Mouse (Mus musculus): ENCODE results near the gene Rtl5. TPM values are rescaled to one million over a fixed set of nuclear protein-coding genes. Genes with fewer than 3 reads are reported as not detected.

Gene Rtl5
- total and polyA plus RNA-seq, 3 experiments: 0.03 to 0.04 TPM; not detected in 1

GRCm38 (mm10) chrX:102054009-102054408, 17.1 kb downstream of the Rtl5 start:
- Histone ChIP-seq H3K4me3 (ENCODE audit: control insufficient read depth in 1 of 2, insufficient read depth in 1 of 2, low read depth in 2 of 2, low read length in 2 of 2) (no peak overlapping the region), H3K4me1 (ENCODE audit: control insufficient read depth in 1 of 2, insufficient read depth in 2 of 2, low read length in 2 of 2) (no peaks in the 10 kb centered on the region), H3K27me3 (ENCODE audit: control insufficient read depth in 1 of 2, insufficient read depth in 2 of 2, low read length in 2 of 2) (no peaks in the 10 kb centered on the region; a peak in 1 of 4 replicates), H3K36me3 (ENCODE audit: control insufficient read depth in 1 of 2, insufficient read depth in 2 of 2, low read length in 2 of 2) (no peaks in the 10 kb centered on the region), H3K27ac (ENCODE audit: control insufficient read depth, low read depth, low read length) (no peak overlapping the region), H3K9ac (ENCODE audit: control insufficient read depth, low read depth, low read length, poor library complexity, severe bottlenecking) (no peak overlapping the region), H3K9me3 (replicated peaks; ENCODE audit: insufficient read depth, low read length) (no peaks in the 10 kb centered on the region), H3K79me2 (ENCODE audit: control insufficient read depth, insufficient read depth, low read length, poor library complexity) (no peaks in the 10 kb centered on the region)
- no peak for TF ChIP-seq ZC3H11A (IDR thresholded peaks at IDR 0.05; ENCODE audit: low read depth, low read length)
- no peak for TF ChIP-seq GABPA (IDR thresholded peaks at IDR 0.05; ENCODE audit: low read depth, low read length)
- TF ChIP-seq TAL1 (IDR thresholded peaks at IDR 0.05; ENCODE audit: low read length): no peak
- TF ChIP-seq MAFK (IDR thresholded peaks at IDR 0.05; ENCODE audit: borderline replicate concordance, low read depth, low read length): no peak
- no peak for TF ChIP-seq MAX (IDR thresholded peaks at IDR 0.05; ENCODE audit: low read length)
- TF ChIP-seq USF1 (IDR thresholded peaks at IDR 0.05; ENCODE audit: low read depth, low read length): no peak
- TF ChIP-seq SIN3A (IDR thresholded peaks at IDR 0.05; ENCODE audit: low read length): no peak
- no peak for TF ChIP-seq CHD1 (IDR thresholded peaks at IDR 0.05; ENCODE audit: low read depth, low read length)
- no peak for TF ChIP-seq KAT2A (conservative IDR thresholded peaks at IDR 0.05; ENCODE audit: low read depth, low read length)
- TF ChIP-seq POLR2AphosphoS5 (IDR thresholded peaks at IDR 0.05; ENCODE audit: borderline replicate concordance, low read depth, low read length): no peak
- TF ChIP-seq ELF1 (IDR thresholded peaks at IDR 0.05; ENCODE audit: low read depth, low read length): no peak
- no peak for TF ChIP-seq MEF2A (IDR thresholded peaks at IDR 0.05; ENCODE audit: extremely low read depth, insufficient replicate concordance, low read depth, low read length, poor library complexity, severe bottlenecking)
- TF ChIP-seq POLR2AphosphoS2 (IDR thresholded peaks at IDR 0.05; ENCODE audit: low read length): no peak
- no peak for TF ChIP-seq ETS1 (IDR thresholded peaks at IDR 0.05; ENCODE audit: low read depth, low read length)
- no peak for TF ChIP-seq ZMIZ1 (IDR thresholded peaks at IDR 0.05; ENCODE audit: low read depth, low read length)
- no peak for TF ChIP-seq MYC (IDR thresholded peaks at IDR 0.05; ENCODE audit: low read depth, low read length)
- DNase-seq (ENCODE audit: low read depth, low spot score): no peak

GRCm38 (mm10) chrX:102053371-102053770, 17.7 kb downstream of the Rtl5 start:
- DNase-seq (ENCODE audit: low read depth, low spot score): no peak
- Histone ChIP-seq H3K9me3 (replicated peaks; ENCODE audit: insufficient read depth, low read length) (no peaks in the 10 kb centered on the region), H3K9ac (ENCODE audit: control insufficient read depth, low read depth, low read length, poor library complexity, severe bottlenecking) (no peak overlapping the region), H3K4me3 (ENCODE audit: control insufficient read depth in 1 of 2, insufficient read depth in 1 of 2, low read depth in 2 of 2, low read length in 2 of 2) (no peak overlapping the region), H3K27ac (ENCODE audit: control insufficient read depth, low read depth, low read length) (no peak overlapping the region), H3K36me3 (ENCODE audit: control insufficient read depth in 1 of 2, insufficient read depth in 2 of 2, low read length in 2 of 2) (no peaks in the 10 kb centered on the region), H3K79me2 (ENCODE audit: control insufficient read depth, insufficient read depth, low read length, poor library complexity) (no peaks in the 10 kb centered on the region), H3K4me1 (ENCODE audit: control insufficient read depth in 1 of 2, insufficient read depth in 2 of 2, low read length in 2 of 2) (no peaks in the 10 kb centered on the region), H3K27me3 (ENCODE audit: control insufficient read depth in 1 of 2, insufficient read depth in 2 of 2, low read length in 2 of 2) (no peaks in the 10 kb centered on the region; a peak in 1 of 4 replicates)
- TF ChIP-seq NELFE (IDR thresholded peaks at IDR 0.05; ENCODE audit: low read depth, low read length): no peak
- no peak for TF ChIP-seq NRF1 (IDR thresholded peaks at IDR 0.05; ENCODE audit: insufficient read depth, low read depth, low read length, poor library complexity, severe bottlenecking)
- no peak for TF ChIP-seq ZMIZ1 (IDR thresholded peaks at IDR 0.05; ENCODE audit: low read depth, low read length)
- no peak for TF ChIP-seq MAFK (IDR thresholded peaks at IDR 0.05; ENCODE audit: borderline replicate concordance, low read depth, low read length)

Measured in MEL (cell line).